Mouse (Mus musculus) stomach, postnatal 0 days (tissue): Measurements from ENCODE around the gene Slc1a2.

Experiments
- CTCF ChIP-seq: IDR thresholded peaks from 2 replicates; pipeline ENCODE4 v1.5.1; 2016; ENCODE audit warnings: antibody characterized with exemption, low read depth, mild to moderate bottlenecking, moderate library complexity
- EP300 ChIP-seq: optimal IDR thresholded peaks from 2 replicates; pipeline ENCODE3; 2016; ENCODE audit warnings: antibody characterized with exemption

DNA sequence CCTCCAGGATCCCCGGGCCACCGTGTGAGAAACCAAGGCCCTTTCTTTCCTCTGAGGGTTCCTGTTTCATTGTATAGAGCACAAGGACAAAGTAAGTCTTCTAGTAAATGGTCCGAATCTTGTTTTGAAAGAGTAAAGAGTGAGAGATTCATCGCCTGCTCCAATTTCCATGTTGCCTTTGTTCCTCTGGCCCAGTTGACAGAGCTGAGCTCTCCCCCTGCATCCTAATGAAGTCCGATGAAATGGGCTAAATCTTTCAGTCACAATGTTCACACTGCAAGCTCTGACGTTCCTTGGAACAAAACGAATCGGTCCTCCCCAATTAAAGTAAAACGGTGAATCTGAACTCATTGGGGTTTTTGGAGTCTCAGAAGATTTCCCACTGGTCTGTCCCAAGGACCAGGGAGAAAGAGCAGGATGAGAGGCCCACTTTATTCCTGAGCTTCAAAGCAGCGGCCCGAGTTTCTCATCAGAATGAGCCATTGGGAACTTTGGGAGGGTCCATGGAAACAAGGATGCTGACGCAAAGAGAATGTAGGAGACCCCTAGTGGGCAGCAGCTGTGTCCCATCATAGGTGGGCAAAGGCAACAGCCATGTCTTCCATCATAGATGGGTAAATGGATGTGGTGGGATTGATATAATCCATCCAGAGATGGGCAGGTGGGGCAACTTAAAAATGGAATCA is 37.6 kb upstream of the Slc1a2 start:
- TF ChIP-seq CTCF (no peak), EP300 (no peak)
